Mouse (Mus musculus) cerebellum, postnatal 36 days (tissue): Measurements from ENCODE around the gene Uhrf1.

ENCODE experiments used
- DNase-seq, 2 experiments: peaks; one replicate each; pipeline ENCODE4 v3.0.0; 2021 to 2022; ENCODE audit warnings: mixed read lengths in 2 of 2

The Uhrf1 gene

GRCm38 (mm10) chr17:56302363-56302996 is 641 bp upstream of the Uhrf1 start:
- no peak for DNase-seq

DNA sequence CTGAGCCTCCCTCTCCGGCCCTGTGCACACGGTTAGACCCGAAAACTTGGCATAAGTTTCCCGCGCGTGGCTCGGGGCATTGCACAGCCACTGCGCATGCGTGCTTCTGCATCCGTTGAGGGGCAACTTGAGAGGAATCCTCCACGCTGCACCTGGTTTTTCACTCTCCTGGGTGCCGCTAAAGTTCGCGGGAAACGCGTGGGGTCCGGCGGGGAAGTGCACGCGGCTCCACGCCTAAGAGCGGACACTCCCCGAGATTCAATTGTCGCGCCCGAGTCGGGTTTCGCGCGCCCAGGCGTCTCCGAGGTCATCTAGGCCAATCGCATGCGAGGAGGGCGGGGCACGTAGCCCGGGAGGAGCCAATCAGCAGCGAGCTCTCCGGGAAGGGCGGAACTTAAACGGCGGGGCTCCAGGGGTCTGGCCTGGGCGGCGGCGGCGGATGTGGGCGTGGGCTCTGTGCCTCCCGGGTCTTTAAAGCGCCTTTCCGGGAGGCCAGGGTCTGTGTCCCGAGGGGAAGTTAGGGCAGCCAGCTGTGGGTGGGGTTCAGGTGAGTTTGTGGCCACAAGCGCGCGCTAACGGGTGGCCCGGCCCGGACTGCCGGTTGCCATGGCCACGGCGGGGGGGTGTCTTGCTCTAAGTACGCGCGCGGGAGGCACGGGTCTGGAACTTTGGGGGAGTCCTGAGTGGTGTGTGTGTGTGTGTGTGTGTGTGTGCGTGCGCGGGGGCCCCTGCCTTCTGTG is 896 bp downstream of the Uhrf1 start:
- peak; percentile 90 to 91 for DNase-seq

- no peak for DNase-seq
Observed at GRCm38 (mm10) chr17:56304718-56305117, 1.6 kb downstream of the Uhrf1 start.

GRCm38 (mm10) chr17:56305156-56305555 is 2.0 kb downstream of the Uhrf1 start:
- DNase-seq, result no peak

GRCm38 (mm10) chr17:56305826-56306225 is 2.7 kb downstream of the Uhrf1 start:
- no peak for DNase-seq

- DNase-seq, result no peak
Observed at GRCm38 (mm10) chr17:56308088-56308487, 5.0 kb downstream of the Uhrf1 start.

DNA sequence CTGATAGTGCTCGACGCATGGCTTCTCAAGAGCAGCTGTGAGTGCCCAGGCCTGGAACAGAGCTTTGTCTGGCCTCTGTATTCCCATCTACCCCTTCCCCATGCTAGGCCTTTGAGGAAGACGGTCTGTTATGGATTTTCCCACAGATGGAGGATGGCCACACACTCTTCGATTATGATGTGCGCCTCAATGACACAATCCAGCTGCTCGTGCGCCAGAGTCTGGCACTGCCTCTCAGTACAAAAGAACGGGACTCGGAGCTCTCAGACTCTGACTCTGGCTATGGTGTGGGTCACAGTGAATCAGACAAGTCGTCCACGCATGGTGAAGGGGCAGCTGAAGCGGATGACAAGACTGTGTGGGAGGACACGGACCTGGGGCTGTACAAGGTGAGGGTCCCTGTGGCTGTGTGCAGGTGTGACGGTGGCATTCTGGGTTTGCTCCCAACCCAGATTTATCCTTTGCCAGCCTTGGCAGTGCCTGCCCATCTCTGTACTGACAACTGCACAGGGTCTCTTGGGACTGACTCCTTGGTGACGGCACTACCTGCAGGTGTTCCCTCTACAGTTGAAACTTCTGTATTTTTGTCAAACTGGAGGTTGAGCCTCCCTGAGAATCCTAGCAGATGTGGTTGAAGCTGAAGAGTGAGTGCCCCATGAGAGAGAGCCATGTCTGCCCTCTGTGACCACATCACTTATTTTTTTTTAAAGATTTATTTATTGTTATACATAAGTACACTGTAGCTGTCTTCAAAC is 6.2 kb downstream of the Uhrf1 start:
- no peak for DNase-seq

- DNase-seq, result no peak
Observed at GRCm38 (mm10) chr17:56324419-56324818, 21.3 kb downstream of the Uhrf1 start.

DNA sequence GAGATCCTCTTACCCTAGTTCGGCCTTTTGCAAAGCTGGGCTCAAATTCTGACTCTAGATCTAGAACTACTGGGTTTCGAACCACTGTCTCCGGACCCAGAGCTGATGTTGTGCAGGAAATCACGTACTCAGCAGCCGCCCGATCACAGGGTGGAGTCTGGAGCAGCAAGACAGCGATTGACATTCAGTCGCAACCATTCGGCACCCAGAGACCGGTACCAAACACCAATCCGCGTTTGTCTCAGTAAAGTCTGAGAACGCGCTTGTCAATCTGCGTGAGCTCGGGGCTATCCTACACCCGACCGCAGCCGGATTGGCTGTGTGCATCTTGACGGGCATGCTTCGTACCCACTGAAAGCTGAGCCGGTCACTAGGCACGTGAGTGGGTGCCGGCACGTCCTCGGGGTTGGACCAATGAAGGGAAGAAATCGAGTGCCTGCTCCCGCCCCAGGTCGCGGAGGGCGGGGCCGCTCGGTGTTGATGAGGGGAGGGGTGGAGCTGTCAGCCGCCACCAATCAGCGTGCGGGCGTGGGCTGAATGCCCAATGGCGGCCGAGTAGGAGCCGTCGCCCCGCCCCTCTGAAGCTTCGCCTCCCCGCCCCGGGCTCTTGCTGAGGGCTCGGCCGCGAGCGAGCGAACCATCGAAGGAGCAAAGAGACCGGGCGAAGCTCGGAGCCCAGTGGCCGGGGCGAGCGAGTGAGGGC is 22.5 kb downstream of the Uhrf1 start, which contains the start of gene Kdm4b:
TSS of gene Kdm4b (plus strand) at position 613 of the 703 bp plus-strand sequence.
- peak; percentile 98 to 99 for DNase-seq

GRCm38 (mm10) chr17:56326153-56327147 is 23.3 kb downstream of the Uhrf1 start:
- DNase-seq, result no peak

GRCm38 (mm10) chr17:56329267-56329666 is 26.1 kb downstream of the Uhrf1 start:
- no peak for DNase-seq

GRCm38 (mm10) chr17:56330345-56330744 is 27.2 kb downstream of the Uhrf1 start:
- DNase-seq, result no peak

DNA sequence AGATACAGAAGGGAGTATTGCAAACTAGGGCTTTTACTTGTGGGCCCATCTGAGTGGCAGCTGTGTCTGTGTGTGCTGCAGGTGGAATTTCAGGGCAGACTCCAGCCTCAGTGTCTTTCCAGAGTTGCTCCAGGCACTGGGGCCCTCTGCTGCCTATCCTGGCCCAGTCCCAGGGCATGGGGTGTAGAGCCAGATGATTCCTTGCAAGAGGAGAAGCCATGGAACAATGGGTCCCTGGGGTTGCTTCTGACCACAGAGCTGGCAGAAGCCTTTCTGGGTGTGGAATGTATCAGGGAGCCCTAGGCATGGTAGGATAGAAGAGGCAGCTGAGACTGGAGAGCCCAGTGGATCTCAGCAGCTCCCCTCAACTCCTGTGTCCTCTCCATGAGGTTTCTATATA is 28.1 kb downstream of the Uhrf1 start:
- DNase-seq, result no peak

GRCm38 (mm10) chr17:56332987-56333386 is 29.9 kb downstream of the Uhrf1 start:
- DNase-seq, result no peak

DNA sequence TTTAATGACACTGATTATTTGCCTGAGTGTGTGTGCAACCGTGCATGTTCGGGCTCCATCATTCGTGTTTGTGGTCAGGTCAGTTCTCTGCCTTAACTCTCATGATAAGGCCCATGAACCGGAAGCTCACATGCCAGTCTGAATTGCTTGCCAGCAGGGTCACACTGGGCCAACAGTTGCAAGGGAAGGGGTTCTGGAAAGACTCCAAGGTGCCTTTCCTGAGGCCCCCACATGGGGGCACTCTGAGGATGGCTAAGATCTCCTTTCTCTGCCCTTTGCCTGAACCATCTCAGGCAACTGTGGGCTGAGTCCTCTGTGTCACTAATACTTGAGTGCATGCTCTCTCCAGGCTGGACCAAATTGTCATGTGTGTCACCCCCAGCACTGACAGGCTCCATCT is 34.1 kb downstream of the Uhrf1 start:
- peak; percentile 63 to 73 for DNase-seq

DNA sequence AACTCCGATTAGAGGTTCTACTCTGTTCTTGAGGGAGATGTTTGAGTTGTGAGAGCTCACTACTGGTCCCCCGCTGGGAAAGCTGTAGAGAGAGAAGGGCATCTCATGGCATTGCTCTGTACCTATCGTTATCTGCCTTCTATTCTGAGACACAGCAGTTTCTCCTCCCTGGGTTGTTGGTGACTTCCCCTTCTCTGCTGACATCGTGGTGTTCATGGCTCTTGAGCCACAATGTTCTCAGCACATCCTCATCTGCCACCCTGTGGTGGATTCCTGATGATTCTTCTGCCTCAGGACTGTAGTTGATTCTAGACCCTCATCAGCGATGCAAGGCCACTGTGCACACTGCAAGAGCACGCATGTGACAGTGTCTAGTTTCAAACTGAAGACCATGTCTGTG is 34.7 kb downstream of the Uhrf1 start:
- DNase-seq, result no peak

GRCm38 (mm10) chr17:56338909-56339308 is 35.8 kb downstream of the Uhrf1 start:
- DNase-seq, result no peak

GRCm38 (mm10) chr17:56340717-56341116 is 37.6 kb downstream of the Uhrf1 start:
- peak; percentile 68 to 69 for DNase-seq

GRCm38 (mm10) chr17:56343466-56343865 is 40.3 kb downstream of the Uhrf1 start:
- no peak for DNase-seq

DNA sequence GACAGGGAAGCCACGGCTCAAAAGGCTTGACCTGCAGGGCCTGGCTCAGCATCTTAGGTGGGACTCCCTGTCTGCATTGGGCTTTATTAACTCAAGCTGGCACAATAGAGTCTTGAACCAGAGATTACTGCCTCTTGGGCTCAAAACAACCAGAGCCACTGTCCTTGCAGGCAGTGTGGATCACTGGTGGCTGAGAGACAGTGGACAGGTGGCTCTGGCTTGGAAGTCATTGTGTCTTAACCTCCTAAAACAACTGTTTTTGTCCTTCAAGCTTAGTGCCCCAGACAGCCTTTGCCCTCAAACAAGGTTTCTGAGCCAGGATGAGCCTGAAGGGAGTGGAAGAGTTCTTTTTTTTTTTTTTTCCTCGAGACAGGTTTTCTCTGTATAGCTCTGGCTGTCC is 42.2 kb downstream of the Uhrf1 start:
- DNase-seq, result no peak

DNA sequence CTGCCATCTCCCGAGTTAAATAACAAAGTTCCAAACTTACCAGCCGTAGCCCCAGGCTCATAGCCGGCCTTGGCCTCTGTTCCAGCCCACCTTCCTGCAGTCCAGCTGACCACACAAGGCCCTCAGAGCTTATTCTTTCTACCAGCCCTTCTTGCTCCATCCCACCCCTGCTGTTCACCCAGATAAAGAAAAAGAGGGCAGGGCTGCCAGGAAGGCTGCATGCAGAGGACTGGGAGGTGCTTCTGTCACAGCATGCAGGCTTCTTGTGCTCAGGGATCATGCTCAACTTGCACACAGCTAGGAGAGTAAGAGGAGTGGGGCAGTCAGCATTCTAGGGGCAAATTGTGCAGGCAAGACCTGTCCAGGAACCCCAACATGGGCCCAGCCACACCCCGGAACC is 45.0 kb downstream of the Uhrf1 start:
- DNase-seq, result no peak

GRCm38 (mm10) chr17:56348586-56348985 is 45.5 kb downstream of the Uhrf1 start:
- DNase-seq, result no peak
